Mouse (Mus musculus): ENCODE data around the gene Pde4b. TPM values are rescaled to one million over a fixed set of nuclear protein-coding genes. Genes with fewer than 3 reads are reported as not detected.

Pde4b gene
- total RNA-seq, 4 experiments from 2014 or later: 53.6 to 108 (median 62.0) TPM

DNA sequence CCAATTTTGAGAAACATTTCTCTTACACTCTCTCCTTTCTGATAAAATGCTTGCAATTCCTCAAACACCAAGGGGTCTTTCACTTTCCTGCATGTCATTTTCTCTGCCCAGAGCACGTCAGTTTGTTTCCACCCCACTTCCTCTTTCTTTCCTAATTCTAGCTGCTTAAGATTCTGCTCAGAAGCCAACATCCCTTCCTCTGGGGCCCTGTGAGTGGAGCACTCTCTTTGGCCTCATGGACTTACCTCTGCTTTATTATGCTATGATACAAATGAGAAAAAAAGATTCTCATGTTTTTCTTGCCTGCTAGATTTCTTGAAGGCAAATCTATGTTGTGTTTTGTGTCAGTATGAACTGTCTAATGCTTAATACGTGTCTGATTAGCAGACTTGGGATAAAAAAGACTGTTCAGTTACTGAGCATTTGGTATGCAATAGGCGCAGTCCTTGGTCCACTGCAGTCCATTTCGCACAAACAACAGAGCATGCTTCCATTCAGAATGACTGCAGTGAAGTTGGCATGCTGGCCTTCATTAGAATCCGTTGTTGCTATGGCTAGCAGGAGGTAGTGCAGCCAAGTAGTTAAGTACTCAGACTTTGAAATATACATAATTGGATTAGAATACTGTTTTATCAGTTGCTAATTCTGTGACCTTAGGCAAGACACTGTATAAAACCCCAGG, 446.8 kb downstream of the Pde4b start:
- DNase-seq (ENCODE audit: low spot score in 2 of 2): no peak

DNA sequence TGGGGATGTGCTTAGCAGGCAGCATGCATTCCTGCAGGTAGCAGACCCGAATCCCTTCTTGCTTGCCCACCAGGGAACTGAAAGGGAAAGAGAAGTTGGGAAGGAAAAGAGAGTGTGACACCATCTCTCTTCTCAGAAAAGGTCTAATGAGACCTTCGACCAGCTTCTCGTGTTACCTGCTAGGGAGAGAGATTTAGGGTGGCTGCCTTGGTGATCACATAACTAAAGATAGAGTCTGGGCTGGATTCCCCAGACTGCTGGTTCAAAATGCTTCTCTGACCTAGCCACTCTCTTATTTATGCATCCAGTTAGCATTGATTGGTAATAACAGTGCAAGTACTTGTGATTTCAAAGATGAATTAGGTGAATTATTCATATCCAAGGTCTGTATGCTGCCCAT, 448.5 kb downstream of the Pde4b start:
- DNase-seq (ENCODE audit: low spot score in 2 of 2): no peak

DNA sequence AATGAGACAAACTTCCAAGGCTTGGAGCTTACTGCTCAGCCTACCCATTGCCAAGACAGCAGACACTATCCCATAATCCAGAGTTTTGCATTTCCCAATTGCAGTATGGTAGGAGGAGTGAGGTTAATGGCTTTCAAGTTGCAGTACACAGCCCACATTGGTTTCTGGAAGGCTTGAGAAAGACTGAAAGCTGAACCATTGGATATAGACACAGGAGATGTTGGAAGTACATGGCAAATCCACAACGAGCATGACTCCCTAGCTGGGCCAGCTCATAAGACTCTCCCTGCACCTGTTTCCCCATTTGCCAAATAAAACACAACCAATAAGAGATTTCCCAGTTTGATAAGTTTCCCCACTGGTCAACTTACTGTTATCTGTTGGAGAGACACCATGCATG, 450.9 kb downstream of the Pde4b start:
- DNase-seq (ENCODE audit: low spot score in 2 of 2): no peak

DNA sequence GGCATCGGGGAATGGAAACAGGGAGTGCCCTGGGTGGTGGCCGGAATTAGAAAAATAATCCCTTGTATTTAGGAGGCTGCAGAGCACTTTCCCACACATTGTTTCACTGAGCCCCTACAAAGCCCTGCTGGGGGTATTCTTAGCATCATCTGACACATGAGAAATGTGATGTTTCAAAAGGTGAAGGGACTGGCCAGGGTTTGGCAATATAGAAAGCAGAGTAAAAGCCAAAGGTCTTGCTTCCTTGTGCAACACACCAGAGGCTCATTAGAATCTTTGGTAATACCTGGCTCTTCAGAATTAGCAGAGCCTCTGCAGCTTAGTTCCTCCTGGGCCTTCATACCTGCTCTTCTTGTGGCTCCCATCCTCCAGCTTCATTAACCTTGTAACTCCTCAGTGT, 451.4 kb downstream of the Pde4b start:
- DNase-seq (ENCODE audit: low spot score in 2 of 2): peak in 1 of 2 experiments; percentile 9

DNA sequence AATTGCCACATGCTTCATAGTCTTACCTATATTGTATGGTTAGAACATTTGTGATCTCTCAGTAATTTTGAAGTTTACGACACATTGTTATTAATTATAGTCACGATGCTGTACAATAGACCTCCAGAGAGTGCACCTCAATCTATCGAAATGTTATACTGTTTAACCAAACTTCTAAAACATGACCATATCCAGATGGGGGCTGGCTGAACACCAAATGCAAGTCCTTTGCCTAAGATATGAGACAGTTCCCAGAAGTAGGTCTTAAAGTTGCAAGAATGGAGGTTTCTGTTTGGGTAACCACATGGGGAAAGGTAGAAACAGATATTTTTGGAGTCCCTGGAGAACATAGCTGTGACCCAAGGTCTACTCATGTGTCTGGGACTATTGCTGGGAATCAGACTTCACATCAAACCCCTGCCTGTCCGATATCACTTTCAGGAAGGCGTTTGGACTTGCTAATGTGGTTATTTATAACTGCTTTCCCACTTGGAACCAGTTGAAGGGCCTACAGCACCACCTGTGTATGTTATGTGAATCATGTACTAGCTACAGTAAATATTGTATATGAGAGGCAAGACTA, 452.3 kb downstream of the Pde4b start:
- DNase-seq (ENCODE audit: low spot score in 2 of 2): peak in 1 of 2 experiments; percentile 15

DNA sequence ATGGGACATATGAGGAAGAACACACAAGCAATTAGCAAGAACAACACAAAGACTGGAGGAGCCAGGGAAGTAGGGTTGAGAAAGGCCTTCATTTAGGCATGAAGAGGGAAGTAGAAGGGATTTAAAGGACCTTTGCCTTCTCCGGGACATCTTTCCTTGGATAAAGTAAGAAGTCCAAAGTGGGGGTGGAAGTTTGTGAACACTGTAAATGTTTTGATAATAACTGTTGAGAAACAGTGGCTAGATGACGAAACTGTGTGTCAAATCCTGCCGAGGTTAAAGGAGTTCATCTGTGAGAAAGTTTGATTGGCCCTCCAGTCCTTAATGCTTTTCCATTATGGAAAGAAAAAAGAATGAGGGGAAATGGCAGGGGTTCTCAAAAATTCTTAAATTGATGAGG, 455.6 kb downstream of the Pde4b start:
- DNase-seq (ENCODE audit: low spot score in 2 of 2): no peak

DNA sequence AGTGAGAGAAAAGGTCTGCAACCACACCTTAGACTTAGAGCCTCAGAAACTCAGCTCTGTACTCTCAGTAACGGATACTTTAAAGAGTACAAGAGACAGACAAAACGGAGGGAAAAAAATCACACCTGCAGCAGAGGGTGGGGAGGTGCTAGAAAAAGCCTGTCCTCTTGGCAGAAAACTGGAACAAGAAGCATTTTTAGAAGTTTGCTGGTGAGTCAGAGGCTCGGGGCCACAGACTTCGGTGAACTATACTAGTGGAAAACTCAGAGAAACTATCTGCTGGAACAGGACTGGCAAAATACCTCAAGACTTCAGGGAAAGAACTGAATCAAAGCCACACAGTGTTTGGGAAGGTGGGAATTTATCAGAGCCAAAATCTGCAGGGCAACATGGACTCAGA, 457.9 kb downstream of the Pde4b start:
- DNase-seq (ENCODE audit: low spot score in 2 of 2): no peak

DNA sequence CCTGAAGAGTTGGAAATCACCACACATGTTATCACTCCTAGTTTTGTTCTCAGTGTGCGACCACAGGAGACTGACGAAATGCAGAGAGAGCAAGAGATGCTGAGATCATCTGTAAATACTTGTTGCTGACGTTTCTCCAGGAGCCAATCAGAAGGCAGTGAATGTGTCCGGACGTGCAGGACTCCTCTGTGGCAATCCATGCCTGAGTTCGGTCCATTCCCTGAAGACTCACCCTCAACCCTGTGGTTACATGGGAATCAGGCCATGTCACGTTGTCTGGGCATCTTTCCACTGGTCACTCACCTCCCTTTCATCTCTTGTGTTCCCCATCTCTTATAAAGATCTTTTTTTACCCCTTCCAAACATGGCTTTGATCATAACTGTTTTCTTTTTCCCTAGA, 468.2 kb downstream of the Pde4b start:
- DNase-seq (ENCODE audit: low spot score in 2 of 2): no peak

DNA sequence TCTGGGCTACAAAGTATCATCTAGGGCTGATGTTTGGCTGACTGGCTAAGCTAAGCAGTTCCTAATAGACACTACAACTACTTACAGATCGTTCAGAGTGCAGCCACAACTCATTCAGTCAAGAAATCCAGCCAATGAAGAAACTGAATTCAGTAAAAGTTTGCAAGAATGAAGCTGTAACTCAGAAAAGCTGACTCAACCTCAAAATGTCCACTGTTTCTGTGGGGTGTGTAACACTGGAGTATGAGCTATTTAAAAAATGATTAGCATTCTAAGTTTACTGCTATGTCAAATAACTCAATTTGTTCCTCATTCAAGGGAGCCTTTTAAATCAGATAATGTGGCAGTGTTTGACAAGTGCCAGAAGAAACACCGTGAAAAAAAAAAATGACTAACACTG, 469.7 kb downstream of the Pde4b start:
- no peak for DNase-seq (ENCODE audit: low spot score in 2 of 2)

DNA sequence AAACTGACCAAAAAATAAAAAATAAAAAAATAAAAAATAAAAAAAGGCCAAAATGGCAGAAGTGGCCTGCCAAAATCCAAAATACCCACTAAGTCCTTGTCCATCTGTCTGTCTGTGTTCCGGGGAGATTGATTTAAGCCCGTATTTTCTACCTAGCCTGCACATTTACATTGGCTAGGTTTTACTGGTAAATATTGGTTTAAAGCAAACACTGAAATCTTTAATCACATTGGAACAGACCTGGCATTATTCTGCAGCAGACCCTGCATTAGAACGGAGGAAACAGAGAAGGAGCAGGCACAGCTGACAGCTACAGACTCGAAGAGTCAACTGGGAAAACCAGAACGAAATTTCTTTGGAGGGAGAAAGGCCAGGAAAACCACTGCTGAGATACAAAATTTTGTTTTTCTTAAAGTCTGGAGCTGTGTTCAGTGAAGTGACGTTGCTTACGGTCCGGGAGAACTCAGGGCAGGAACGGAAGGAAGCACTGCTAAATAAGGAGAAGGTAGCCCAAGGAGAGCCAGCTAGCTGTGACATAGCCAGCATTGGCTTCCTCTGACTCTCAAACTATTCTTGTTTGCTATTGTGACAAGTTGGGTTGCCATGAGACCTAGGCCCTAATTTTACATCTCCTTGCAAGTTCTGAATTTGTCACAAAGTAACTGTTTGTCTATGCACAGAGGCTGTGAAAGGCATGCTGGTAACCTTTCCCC, 470.3 kb downstream of the Pde4b start:
- no peak for DNase-seq (ENCODE audit: low spot score in 2 of 2)

DNA sequence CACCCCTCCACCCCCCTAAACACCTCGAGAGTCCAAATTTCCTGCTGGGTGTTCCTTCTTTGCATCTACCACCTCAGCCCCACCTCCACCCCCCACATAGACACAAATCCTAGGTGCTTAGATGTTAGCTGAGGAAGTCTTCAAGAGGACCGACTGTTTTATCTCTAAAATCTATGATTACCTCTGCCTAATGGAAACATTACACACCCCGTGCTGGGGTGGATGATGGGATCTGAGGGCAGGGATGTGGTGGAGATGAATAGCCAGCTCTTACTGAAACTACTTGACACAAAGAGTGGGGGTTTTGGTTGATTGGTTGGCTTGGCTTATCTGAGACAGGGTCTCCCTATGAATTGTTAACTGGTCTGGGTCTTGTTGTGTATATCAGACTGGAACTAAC, 471.0 kb downstream of the Pde4b start:
- no peak for DNase-seq (ENCODE audit: low spot score in 2 of 2)

DNA sequence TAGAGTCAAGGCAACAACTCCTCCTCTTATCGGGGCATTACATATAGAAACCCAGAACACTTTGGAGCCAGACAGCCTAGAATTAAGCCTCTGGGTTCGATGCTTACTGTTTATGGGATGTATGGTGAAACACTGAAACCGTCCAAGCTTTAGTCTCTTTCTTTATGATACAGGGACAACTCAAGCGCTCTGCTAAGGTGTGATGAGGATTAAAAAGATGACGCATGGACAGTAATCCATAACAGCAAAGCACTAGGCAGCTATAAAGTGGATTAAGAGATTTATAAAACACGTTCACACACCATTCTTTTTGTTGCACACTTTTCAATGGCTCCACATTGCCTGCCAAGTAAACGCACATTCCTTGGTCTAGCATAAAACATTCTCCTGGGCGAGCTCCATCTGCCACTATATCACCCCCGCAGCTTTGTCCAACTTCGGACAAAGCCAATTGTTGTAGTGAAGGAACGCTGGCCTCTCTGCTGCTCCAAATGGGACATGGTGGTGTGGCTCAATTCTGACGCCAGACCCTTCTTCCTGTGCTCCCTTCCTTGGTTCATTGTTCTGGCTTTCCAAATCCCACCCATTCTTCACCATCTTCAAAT, 473.4 kb downstream of the Pde4b start:
- DNase-seq (ENCODE audit: low spot score in 2 of 2): no peak

DNA sequence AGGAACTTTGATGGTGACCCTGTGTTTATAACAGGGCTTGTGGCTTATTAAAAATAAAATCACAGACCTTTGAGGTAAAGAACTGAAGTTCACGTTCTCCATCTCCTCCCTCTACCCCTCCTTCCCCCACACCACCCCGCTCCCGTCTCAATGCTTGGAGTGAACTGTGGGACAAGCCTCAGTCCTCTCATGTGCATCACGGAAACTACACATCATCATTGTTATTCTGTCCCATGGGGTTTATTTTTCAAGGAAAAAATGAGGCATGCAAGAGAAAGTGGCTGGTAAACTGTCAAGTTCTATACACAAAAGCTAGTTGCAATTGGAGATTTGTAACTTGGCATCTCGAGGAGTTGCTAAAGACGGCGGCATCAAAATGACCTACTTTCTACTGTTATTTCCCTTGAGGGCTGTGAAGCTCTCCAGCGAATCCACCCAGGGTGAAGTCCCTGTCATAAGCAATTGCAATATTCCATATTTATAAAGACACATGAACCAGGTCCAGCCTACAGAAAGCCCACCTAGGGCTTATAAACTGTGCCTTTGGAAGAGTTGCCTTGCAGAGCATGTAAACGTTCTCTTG, 476.0 kb downstream of the Pde4b start:
- no peak for DNase-seq (ENCODE audit: low spot score in 2 of 2)

DNA sequence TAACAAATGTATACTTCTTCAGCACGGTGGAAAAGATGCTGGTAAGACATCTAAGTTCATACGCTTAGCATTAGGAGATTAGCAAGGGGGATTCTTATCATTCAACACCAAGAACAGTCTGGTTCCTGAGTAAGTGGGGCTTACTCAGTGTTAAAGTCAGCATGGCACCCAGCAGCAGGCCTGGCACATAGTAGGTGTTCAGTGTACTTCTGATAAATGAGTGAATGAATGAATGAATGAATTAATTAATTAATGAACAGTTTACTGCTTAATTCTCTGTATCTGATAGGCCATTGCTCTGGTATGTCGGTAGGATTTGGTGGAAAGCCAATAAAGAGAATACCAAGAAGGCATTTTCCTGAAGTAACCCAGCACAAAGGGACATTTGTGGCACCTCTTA, 476.9 kb downstream of the Pde4b start:
- DNase-seq (ENCODE audit: low spot score in 2 of 2): no peak

DNA sequence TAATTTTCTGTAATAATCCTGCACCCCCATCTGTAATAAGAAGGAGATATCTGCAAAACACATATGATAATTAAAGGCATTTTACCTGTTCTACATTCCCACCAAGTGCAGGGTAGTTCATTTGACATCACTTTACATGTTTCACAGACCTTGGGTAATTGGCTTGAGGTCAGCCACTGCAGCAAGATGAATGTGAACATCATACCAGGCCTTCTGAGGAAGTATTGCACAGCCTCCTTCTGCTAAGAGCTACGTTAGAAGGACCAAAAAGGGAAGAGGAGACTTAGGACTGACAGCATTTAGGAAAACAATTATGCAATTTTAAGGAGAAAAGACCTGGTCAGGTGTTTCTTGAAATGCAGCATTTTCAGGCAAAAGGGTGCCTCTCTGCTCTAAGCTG, 479.1 kb downstream of the Pde4b start:
- no peak for DNase-seq (ENCODE audit: low spot score in 2 of 2)

DNA sequence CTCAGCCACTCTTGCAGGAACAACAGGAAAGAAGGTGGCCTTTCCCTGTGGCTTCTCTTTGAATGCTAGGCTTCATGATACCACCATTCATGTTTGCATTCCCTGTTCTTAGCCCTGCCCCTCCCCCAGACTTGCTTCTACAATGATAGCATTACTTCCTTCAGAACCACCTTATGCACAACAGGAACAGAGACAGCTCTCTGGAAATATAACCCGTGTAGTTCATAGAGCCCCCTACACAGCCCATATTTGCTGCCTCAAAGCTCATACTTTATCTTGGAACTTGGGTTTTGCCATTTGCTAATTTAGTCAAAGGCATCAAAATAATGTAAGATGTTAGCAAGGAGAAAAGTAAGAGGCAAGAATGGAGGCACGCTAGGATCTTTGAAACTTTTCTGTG, 479.8 kb downstream of the Pde4b start:
- DNase-seq (ENCODE audit: low spot score in 2 of 2): no peak

DNA sequence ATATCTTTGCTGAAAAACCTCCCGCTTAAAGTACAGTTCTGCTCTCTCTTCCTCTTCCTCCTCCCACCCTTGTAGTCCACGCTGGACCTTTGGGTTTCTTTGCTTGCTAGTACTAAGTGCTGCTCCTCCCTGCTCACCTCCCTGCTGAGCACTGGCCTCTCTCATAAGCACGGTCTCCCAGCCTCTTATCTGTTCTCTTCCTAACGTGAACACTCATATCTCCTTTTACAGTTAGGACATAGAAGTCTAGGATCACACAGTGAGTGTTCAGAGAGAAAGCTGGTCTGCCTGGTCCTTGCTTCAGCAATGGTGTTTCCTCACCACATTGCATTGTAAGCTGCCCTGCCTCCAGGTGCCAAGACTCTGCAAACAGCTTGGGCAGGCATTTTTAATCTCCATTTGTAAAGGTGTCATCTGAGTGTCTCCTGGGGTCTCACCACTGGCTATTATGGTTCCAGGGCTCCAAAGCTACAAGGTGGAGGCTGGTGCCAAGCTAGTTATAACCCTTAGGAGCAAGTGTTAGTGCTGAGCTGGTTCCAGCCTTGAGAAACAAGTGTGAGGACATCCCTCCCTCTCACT, 480.4 kb downstream of the Pde4b start:
- no peak for DNase-seq (ENCODE audit: low spot score in 2 of 2)

DNA sequence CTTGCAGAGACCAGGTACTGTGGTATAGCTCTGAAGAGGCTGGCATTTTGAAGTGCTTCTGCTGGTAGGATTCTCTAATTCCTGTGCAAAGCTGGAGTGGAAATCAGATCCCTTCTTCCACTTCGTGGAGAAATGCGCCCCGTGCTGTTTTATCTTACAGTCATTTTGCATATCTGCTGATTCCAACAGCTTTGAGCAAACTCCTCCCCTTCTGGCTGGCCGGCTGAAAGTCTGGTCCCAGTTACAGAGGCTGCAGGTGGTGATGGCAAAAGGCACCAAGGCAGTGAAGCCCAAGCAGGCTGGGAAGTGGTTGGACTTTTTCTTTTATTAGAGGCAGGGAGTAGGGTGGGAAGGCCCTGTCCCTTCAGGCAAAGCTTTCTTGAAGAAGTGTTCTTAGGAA, 481.2 kb downstream of the Pde4b start:
- peak; percentile 74 to 82 for DNase-seq (ENCODE audit: low spot score in 2 of 2)

DNA sequence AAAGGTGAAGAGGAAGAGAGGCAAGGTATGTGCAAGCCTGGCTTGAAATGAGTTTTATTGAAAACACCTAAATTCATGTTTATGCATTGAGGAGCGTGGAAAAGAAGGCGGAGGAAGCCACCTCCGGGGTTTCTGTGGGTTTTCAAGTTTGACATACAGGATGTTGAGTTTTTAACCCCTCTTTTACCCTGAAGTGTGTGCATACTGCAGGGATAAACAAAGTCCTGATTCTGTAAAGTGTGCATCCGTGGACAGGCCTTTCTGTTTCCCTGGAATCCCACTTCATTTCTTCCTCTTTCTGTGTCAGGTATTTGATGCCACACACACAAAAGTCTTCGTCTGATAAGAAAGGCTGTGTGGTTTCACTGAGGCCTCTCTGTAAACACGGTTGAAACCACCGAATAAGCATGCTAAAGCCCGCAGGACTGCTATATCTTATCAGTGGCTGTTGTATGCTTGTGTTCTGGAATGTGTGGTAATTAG, 481.8 kb downstream of the Pde4b start:
- no peak for DNase-seq (ENCODE audit: low spot score in 2 of 2)

DNA sequence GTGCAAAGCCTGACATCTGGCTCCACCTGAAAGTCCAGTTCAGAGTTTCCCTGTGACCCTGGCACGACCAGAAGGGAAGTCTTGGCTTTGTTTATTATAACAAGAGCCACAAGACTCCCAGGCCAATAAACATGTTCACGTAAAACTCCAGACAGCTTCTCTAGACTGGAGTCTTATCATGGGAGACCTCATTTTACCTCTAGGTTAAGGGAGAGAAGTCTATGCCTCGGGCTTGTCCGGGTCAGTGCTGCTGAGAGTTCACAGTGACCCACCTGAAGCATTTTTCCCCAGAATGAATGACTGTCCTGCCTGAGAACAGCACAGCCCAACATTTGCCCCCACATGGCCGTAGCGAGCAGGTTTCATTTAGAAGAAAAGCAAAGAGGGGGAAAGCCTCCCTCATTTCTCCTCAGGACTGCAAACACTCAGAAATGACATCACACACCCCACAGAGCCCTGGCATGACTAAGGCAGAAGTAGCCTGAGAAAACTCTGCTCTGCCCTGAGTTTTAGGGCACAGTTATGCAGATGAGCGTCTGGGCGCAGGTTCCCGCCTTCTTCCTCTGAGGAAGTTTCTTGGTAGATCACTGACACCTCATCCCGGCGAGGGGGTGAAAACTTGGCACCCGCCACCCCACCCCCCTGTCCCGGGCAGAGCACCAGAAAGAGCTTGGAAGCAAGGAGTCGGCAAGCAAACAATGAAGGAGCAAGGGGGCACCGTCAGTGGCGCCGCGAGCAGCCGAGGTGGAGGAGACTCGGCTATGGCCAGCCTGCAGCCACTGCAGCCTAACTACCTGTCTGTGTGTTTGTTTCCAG, 482.8 kb downstream of the Pde4b start:
- peak; percentile 59 to 61 for DNase-seq (ENCODE audit: low spot score in 2 of 2)
